Comparison of ENCODE assay signal across 25 mouse cellular contexts in the genomic region with DNA sequence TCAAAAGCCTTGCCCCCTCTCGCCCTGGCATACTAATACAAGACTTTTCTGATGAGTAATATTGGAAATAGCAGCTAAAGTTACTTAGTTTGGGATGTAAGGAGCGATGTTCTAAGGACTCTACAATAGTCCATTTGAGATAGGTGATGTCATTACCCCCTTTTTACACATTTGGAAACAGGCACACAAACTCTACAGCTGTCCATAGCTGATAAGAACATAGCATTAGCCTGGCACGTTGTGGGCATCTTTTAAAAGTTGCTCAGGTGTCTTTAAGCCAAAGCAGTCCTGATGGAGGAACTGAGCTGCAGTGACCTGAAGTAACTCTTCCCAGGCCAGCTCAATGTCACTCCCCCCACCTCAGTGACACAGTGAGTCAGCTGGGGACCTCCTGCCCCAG. TPM values are rescaled to one million over a fixed set of nuclear protein-coding genes. Genes with fewer than 3 reads are reported as not detected.
"Had no signal": no experiment of that assay in that cellular context is flagged by ENCODE, and none has a peak within 500 bp of the region (broad histone marks: within the 10 kb centered on the region; RNA-seq: fewer than 3 reads in every experiment).

No protein-coding gene starts in this region.

- ATAC-seq: intestine, embryonic 15.5 days; lung, postnatal 0 days had no signal

- H3K4me2 ChIP-seq: intestine, embryonic 15.5 days; kidney, embryonic 15.5 days; limb, embryonic 13.5 days; liver, embryonic 11.5 days; liver, embryonic 15.5 days; lung, embryonic 14.5 days; midbrain, embryonic 11.5 days; neural tube, embryonic 12.5 days; neural tube, embryonic 15.5 days had no signal

- H3K9me3 ChIP-seq: intestine, embryonic 15.5 days; kidney, embryonic 15.5 days; limb, embryonic 13.5 days; liver, embryonic 15.5 days; megakaryocyte, embryonic 14.5 days; neural tube, embryonic 12.5 days; neural tube, embryonic 15.5 days had no signal

- H3K27me3 ChIP-seq: intestine, embryonic 15.5 days; kidney, embryonic 15.5 days; limb, embryonic 13.5 days; liver, embryonic 15.5 days; neural tube, embryonic 12.5 days; neural tube, embryonic 15.5 days had no signal

- H3K4me3 ChIP-seq: intestine, embryonic 15.5 days; kidney, embryonic 15.5 days; limb, embryonic 13.5 days; liver, embryonic 15.5 days; megakaryocyte, embryonic 14.5 days; neural tube, embryonic 12.5 days; neural tube, embryonic 15.5 days had no signal

- H3K4me1 ChIP-seq: intestine, embryonic 15.5 days; kidney, embryonic 15.5 days; limb, embryonic 13.5 days; neural tube, embryonic 12.5 days; neural tube, embryonic 15.5 days had no signal

- H3K9ac ChIP-seq: intestine, embryonic 15.5 days; kidney, embryonic 15.5 days; limb, embryonic 13.5 days; liver, embryonic 15.5 days; lung, embryonic 14.5 days; neural tube, embryonic 12.5 days; neural tube, embryonic 15.5 days had no signal

- DNase-seq: kidney, adult 11 months; kidney, adult 8-10 months; kidney, postnatal 10 days; kidney, postnatal 36 days; left cerebral cortex, postnatal 4 days; lung, embryonic 14.5 days; midbrain, embryonic 14.5 days; right cerebral cortex, adult 18-20 months; right cerebral cortex, postnatal 14 days; right cerebral cortex, postnatal 4 days; thymus, postnatal 36 days had no signal

- H3K27ac ChIP-seq: intestine, embryonic 15.5 days; kidney, embryonic 15.5 days; limb, embryonic 13.5 days; liver, embryonic 15.5 days; macrophage; neural tube, embryonic 12.5 days; neural tube, embryonic 15.5 days; stomach, postnatal 0 days had no signal

RNA-seq across cellular contexts. Expression of a gene that starts 12.4 kb away (rescaled TPM):
- total RNA-seq: left cerebral cortex, postnatal 14 days had no signal
- polyA plus RNA-seq: midbrain, embryonic 14.5 days had no signal

RNA-seq across cellular contexts. Expression of a gene that starts 22.9 kb away (rescaled TPM):
- polyA plus RNA-seq: stomach, embryonic 14.5 days; stomach, postnatal 0 days had no signal
